8 mouse cellular contexts compared by ENCODE assay signal in the genomic region with DNA sequence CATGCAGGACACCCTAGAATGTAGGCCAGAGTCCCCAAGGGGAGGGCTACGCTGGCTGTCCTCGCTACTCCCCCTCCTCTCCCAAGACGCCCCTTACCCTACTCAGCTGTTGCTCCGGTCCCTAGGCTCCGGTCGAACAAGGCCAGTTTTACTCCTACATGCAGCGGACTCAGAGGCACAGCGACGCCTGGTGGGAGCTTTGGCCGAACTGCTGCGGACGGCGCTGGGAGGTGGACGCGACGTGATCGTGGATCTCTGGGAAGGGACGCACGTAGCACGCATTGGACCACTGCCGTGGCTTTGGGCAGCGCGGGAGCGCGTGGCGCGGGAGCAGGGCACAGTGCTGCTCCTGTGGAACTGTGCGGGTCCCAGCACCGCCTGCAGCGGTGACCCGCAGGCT. TPM values are rescaled to one million over a fixed set of nuclear protein-coding genes. Genes with fewer than 3 reads are reported as not detected.
DNase-seq lines count a peak whose midpoint lies in the region; ATAC-seq lines count a peak whose summit lies in the region.

No protein-coding gene starts in this region.

- H3K4me1 ChIP-seq in hindbrain, embryonic 15.5 days (replicated peaks), result peaks cover 14% of the 10 kb centered on the region

- H3K9me3 ChIP-seq in hindbrain, embryonic 15.5 days, result no peaks in the 10 kb centered on the region

- H3K27ac ChIP-seq in hindbrain, embryonic 15.5 days (replicated peaks), result no peak overlapping the region

- H3K9ac ChIP-seq in hindbrain, embryonic 15.5 days, result peak overlapping the region; percentile 30; the same call in 1 of the 2 replicates

- 2% methylated on average over 31 of the region's 31 CpGs for WGBS in hindbrain, embryonic 15.5 days

- ATAC-seq in hindbrain, embryonic 15.5 days (ENCODE audit: low FRiP score, low read depth), result peak; percentile 76
- ATAC-seq in megakaryocyte, adult 5-6 weeks (ENCODE audit: poor library complexity, severe bottlenecking), result peak; percentile 80

- H3K4me3 ChIP-seq in hindbrain, embryonic 15.5 days, result peak overlapping the region; percentile 38

- peak overlapping the region; percentile 69 for H3K4me2 ChIP-seq in hindbrain, embryonic 15.5 days

- H3K27me3 ChIP-seq in hindbrain, embryonic 15.5 days, result peaks cover 22% of the 10 kb centered on the region

- no peaks in the 10 kb centered on the region for H3K36me3 ChIP-seq in hindbrain, embryonic 15.5 days

- DNase-seq in adipocyte (ENCODE audit: low spot score), result peak; percentile 64
- DNase-seq in cerebellum, postnatal 25 days, result peak; percentile 82 to 89
- peak; percentile 74 for DNase-seq in gastrocnemius, adult 18-20 months (ENCODE audit: low spot score)
- DNase-seq in left cerebral cortex, postnatal 10 days (ENCODE audit: extremely low spot score in 1 of 2, low spot score in 2 of 2), result peak; percentile 56 to 88
- peak; percentile 70 for DNase-seq in retina, postnatal 7 days (ENCODE audit: low read depth, low spot score)
- peak; percentile 84 for DNase-seq in urinary bladder, postnatal 14 days (ENCODE audit: low spot score)

- intact Hi-C loops in left cerebral cortex, postnatal 10 days (cut with DNase I), result no loop called here

RNA-seq across cellular contexts. Expression of gene Il17rc, which starts 1.8 kb away (rescaled TPM):
- 1 to 10 TPM; 3.8 to 4.9 TPM for total RNA-seq in gastrocnemius, adult 18-20 months (2021)
- 3.2 and 4.6 TPM in 2 replicates for polyA plus RNA-seq in hindbrain, embryonic 15.5 days (2015; fragmentation: Nextera tagmentation; extraction: Ambion mirVana)
- 1 to 10 TPM; 2.5 to 3.2 TPM for total RNA-seq in left cerebral cortex, postnatal 10 days (2021)
- not detected in 2 replicates for total RNA-seq in megakaryocyte, adult 5-6 weeks (2015)
- total RNA-seq in megakaryocyte, adult 5-6 weeks (2017), result not detected in 2 replicates

RNA-seq across cellular contexts. Expression of gene Il17re, which starts 11.1 kb away (rescaled TPM):
- total RNA-seq in gastrocnemius, adult 18-20 months (2021), result under 1 TPM; 0.26 to 0.30 TPM
- polyA plus RNA-seq in hindbrain, embryonic 15.5 days (2015; fragmentation: Nextera tagmentation; extraction: Ambion mirVana), result 0.09 and 0.21 TPM in 2 replicates
- total RNA-seq in left cerebral cortex, postnatal 10 days (2021), result under 1 TPM; 0.55 to 0.66 TPM
- not detected in 2 replicates for total RNA-seq in megakaryocyte, adult 5-6 weeks (2015)
- not detected in 2 replicates for total RNA-seq in megakaryocyte, adult 5-6 weeks (2017)

RNA-seq across cellular contexts. Expression of gene Creld1, which starts 13.7 kb away (rescaled TPM):
- total RNA-seq in gastrocnemius, adult 18-20 months (2021), result 10 to 100 TPM; 42.1 to 45.1 TPM
- 77.8 and 92.7 TPM in 2 replicates for polyA plus RNA-seq in hindbrain, embryonic 15.5 days (2015; fragmentation: Nextera tagmentation; extraction: Ambion mirVana)
- 10 to 100 TPM; 87.4 to 88.4 TPM for total RNA-seq in left cerebral cortex, postnatal 10 days (2021)
- total RNA-seq in megakaryocyte, adult 5-6 weeks (2015), result 0.27 and 2.1 TPM in 2 replicates
- total RNA-seq in megakaryocyte, adult 5-6 weeks (2017), result 1.9 and 3.4 TPM in 2 replicates

RNA-seq across cellular contexts. Expression of gene Jagn1, which starts 27.1 kb away (rescaled TPM):
- 10 to 100 TPM; 28.2 to 28.9 TPM for total RNA-seq in gastrocnemius, adult 18-20 months (2021)
- polyA plus RNA-seq in hindbrain, embryonic 15.5 days (2015; fragmentation: Nextera tagmentation; extraction: Ambion mirVana), result 96.5 and 98.2 TPM in 2 replicates
- 10 to 100 TPM; 42.7 to 44.8 TPM for total RNA-seq in left cerebral cortex, postnatal 10 days (2021)
- 34.2 and 43.6 TPM in 2 replicates for total RNA-seq in megakaryocyte, adult 5-6 weeks (2015)
- total RNA-seq in megakaryocyte, adult 5-6 weeks (2017), result 11.0 and 12.7 TPM in 2 replicates

RNA-seq across cellular contexts. Expression of gene Prrt3, which starts 32.3 kb away (rescaled TPM):
- total RNA-seq in gastrocnemius, adult 18-20 months (2021), result under 1 TPM in 1 of 2 experiments, not detected in 1; 0.07 TPM
- 11.3 and 12.6 TPM in 2 replicates for polyA plus RNA-seq in hindbrain, embryonic 15.5 days (2015; fragmentation: Nextera tagmentation; extraction: Ambion mirVana)
- 10 to 100 TPM; 34.1 to 36.0 TPM for total RNA-seq in left cerebral cortex, postnatal 10 days (2021)
- total RNA-seq in megakaryocyte, adult 5-6 weeks (2015), result 0.09 TPM in 1 of 2 replicates, not detected in the other
- not detected in 2 replicates for total RNA-seq in megakaryocyte, adult 5-6 weeks (2017)

Comparison
In these comparisons a context has a peak if more than half of its experiments do, and no peak if none do; other contexts are left out.
1. RNA of gene Creld1, which starts 13.7 kb away (total RNA-seq): 87.4 to 88.4 TPM in left cerebral cortex, postnatal 10 days and 42.1 to 45.1 TPM in gastrocnemius, adult 18-20 months; 0.27 to 3.4 TPM in megakaryocyte, adult 5-6 weeks; every median in the first group is over 4 times any median in the second.
2. Peak in every context shown above with its lines, with median percentiles within 50 percentile points of each other: DNase-seq.